Mouse (Mus musculus) bone marrow, adult 2 months (tissue): ENCODE results near the gene Cyp2f2.

ENCODE experiments used
- CTCF ChIP-seq: fragments of 200-500 bp; IDR thresholded peaks from 2 replicates; pipeline ENCODE4 v1.5.1; 2011; ENCODE audit warnings: low read length, control low read depth; ENCODE audit not compliant: control insufficient read depth, insufficient read depth
- POLR2A ChIP-seq: fragments of 200-500 bp; IDR thresholded peaks from 2 replicates; pipeline ENCODE4 v1.6.1; 2011; ENCODE audit warnings: low read depth, mild to moderate bottlenecking, control low read depth, low read length, borderline replicate concordance; ENCODE audit not compliant: control insufficient read depth

DNA sequence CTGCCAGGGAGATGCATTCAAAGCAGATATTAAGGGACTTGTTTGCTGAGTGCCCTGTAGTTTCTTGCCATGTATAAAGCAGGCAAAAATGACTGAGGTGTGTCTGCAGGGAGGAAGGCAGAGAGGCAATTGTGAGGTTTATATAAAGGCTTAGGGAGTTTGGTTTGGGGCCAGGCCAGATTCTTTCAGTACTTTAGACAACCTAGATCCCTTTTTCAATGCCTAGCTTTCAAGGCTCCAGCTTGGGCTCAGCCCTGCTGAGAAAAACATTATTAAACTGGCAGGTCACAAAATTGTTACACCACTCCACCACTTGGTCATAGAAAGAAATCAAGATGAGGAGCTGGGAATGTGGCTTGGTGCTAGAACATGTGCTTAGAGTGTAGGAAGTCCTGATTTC is 9.4 kb upstream of the Cyp2f2 start:
- no peak for TF ChIP-seq POLR2A
- no peak for TF ChIP-seq CTCF
